Mouse (Mus musculus) 3T3-L1 (cell line): ENCODE results near the gene Xrn1.
"Not testable (repeated sequence)": the region's sequence is repeated elsewhere in the genome, so short reads cannot be mapped to it uniquely, and the experiment has no call there.

Source experiments
- DNase-seq: peaks from one replicate; pipeline ENCODE4 v3.0.0-alpha.2; 2015; ENCODE audit warnings: low read depth, low spot score

Gene Xrn1

GRCm38 (mm10) chr9:96051501-96051900 is 96.9 kb downstream of the Xrn1 start:
- DNase-seq: no peak

DNA sequence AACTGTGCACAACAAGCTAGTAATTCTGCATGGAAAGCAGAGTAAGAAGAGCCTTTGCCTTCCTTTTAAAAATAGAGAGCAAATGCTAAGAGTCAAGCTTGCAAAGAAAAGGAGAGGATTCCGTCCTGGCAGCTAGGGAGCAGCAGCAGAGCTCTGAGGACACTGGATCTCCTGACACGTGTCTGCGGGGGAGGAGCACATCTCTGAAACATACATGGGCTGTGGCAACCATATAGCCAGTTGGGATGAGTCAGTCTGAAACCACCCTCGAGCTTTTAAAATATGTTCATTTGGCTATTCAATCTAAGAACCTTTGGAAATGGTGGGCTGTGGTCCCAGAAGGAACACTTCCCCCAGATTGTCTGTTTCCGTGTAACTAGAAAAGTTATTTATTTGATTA is 100.3 kb downstream of the Xrn1 start:
- DNase-seq: no peak

- peak; percentile 53 for DNase-seq
These were observed 102.1 kb downstream of the Xrn1 start for GRCm38 (mm10) chr9:96056417-96057223.

GRCm38 (mm10) chr9:96063083-96063802 is 108.7 kb downstream of the Xrn1 start:
- DNase-seq: no peak

DNA sequence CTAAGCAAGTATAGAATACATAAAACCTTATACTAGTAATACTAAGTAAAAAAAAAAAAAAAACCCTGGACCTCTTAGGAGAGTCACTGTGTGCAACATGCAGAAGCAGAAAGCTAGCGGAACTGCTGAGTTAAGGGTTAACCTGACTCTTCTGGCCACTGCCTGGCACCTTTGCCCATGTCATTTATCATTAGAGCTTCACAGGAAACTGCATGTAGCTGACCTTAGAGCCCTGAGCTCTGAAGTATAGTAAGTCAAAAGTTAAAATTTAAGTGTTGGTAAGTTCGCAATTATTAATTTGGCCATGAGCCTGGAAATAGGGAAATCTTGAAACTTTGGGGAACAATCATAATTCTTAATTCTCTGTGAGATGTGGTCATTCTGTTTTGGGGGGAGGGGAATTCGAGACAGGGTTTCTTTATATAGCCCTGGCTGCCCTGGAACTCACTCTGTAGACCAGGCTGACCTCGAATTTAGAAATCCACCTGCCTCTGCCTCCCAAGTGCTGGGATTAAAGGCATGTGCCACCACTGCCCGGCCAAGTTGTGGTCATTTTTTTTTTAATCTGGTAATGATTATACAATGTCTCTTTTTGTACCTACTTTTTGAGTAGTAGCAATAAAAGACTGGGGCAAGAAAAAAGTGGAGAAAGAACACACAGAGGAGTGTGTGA is 109.4 kb downstream of the Xrn1 start:
- no peak for DNase-seq

DNA sequence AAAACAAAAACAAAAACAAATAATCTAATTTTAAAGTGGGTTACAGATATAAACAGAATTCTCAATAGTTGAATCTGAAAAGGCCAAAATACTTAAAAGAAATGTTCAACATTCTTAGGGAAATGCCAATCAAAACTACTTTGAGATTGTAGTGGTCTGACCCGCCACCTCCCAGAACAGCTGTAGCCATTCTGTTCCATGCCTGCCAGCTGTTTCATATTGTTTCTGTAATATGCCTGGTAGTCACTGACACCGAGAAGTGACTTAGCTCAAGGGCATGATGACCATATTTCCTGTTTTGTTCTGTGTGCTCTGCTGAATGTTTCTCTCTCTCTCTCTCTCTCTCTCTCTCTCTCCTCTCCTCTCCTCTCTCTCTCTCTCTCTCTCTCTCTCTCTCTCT is 112.9 kb downstream of the Xrn1 start:
- DNase-seq: peak; percentile 36

- no peak for DNase-seq
These were observed 124.3 kb downstream of the Xrn1 start for GRCm38 (mm10) chr9:96078752-96079315.

DNA sequence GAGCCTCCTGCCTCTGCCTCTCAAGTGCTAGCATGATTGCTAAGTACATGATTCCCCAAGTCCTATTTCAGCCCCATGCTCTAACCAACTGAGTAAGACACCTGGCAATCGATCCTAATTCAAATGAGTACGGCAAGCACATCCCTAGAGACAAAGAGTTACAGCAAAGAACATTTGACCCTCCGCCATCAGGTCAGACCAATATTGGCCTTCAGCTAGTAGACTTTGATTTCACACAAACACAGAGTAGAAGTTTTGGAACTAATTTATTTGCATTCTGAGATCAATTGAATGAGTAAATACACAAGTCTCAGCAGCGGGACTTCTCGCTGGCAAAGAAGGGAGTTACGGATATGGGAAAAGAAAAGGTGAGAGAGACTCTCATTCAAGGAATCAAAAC is 130.7 kb downstream of the Xrn1 start:
- DNase-seq: no peak

- DNase-seq: no peak
These were observed 133.1 kb downstream of the Xrn1 start for GRCm38 (mm10) chr9:96087671-96088070.

- DNase-seq: not testable (repeated sequence)
These were observed 133.9 kb downstream of the Xrn1 start for GRCm38 (mm10) chr9:96088456-96088855.

DNA sequence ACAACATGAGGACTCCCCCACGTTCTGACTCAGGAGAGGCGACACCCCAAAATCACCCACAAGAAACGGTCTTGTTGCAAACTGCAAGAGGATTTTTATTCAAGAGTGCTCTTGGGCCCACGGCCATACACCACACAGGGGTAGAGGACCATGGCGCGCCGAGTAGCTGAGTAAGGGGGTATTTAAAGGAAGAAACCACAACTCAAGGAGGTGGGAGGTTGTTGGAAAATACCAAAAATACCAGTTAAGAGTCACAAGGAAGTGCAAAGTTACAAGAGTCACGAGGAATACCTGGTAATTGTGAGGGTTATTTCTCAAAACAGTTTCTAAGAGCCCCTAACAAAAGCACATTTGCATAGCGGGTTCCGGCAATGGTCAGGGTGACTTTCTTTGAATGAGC is 138.1 kb downstream of the Xrn1 start:
- DNase-seq: not testable (repeated sequence)

DNA sequence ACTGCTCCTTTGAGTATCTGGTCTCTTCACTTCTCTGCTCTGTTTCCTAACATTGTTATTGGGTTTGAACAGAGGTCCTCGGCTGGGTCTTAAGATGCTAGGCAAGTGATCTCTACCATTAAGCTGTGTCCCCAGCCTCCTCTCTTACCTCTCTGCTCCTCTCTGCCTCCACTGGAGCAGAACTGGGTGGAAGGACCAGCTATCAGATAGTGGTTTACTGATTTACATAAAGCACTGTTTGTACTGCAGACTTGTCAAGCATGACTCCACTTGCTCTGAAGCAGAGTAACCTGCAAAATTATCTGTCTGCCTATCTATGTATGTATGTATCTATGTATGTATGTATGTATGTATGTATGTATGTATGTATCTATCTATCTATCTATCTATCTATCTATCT is 138.7 kb downstream of the Xrn1 start:
- no peak for DNase-seq

DNA sequence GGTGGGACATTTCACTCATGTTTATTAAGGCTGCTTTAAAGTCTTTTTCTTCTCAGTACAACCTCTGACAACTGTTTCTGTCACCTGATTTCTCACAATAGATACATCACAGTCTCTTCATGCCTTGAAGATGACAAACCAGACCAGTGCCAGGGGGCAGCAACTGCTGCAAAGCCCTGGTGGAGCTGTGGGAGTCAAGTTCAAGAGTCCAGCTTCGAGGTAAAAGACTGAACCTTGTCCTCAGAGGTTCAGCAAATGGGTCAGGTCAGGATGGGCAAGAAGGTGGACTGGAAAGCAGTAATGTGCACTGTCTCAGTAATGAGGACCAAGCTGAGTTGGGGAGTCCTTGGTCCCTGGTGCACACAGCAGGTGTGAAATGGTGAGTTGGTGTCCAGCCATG is 139.8 kb downstream of the Xrn1 start:
- no peak for DNase-seq

DNA sequence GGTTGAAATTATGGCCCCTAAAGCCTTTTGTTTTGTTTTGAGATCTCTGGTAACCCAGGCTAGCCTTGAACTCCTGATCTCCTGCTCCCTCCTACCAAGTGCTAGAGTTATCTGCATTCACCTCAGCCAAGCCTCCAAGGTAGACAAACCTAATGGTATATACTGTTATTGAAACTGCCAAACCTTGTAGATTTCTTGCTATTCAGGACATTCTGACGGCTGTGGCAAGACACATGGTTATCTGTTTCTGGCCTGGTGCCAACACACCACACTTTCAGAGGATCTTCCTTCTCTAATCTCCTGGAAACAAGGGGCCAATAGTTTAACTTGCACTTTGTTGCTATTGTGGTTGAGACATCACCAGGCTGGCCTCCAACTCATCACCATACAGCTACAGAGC is 140.6 kb downstream of the Xrn1 start:
- no peak for DNase-seq

GRCm38 (mm10) chr9:96102846-96103245 is 148.3 kb downstream of the Xrn1 start:
- no peak for DNase-seq
